Mouse (Mus musculus): ENCODE measurements at regions not wholly inside any gene's neighbourhood (a gene's known extent, or its start where the extent isn't known, plus 50 kb on each side); places are given as distances from the start of the nearest gene placed in this dataset.

DNA sequence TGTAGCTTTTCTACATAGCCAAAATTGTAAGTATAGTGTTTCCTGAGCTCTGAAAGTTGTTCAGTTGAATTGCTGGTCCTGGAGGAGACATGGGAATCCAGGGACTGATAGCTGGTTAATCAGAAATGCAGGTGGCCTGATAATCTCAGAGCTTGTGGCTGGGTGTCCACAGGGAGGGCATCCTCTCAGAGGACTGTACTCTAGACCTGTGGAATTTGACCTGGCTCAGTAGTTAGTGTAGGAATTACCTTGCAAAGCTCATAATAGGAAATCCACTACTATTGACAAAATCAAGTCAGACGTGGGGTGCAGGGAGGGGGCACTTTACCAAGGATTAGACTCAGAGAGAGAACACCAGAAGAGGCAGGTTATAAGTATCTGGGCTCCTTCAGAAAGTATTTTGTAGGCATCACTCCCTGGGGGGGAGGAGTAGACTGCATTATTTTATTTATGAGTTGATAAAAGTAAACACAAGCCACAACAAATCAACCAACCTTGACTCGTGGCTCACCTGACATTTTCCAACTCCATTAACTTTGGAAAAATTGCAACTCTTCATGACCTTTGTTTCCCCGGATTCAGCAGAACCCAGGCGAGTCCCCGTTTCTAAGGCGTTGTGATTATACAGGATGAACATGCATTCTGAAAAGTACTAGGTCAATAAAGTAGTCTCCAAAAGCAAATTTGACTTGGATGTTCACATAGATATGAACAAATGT lies 357.9 kb upstream of the Ddhd1 start:
- TF ChIP-seq CTCF (IDR thresholded peaks at IDR 0.05; ENCODE audit: extremely low read depth, insufficient read depth, low read length) (no peak), POLR2A (IDR thresholded peaks at IDR 0.05; ENCODE audit: extremely low read depth, insufficient read depth, low read length) (no peak)

Data from cortical plate, adult 2 months (tissue).